Mouse (Mus musculus) MEL (cell line): ENCODE results near the gene Gsk3a. TPM values are rescaled to one million over a fixed set of nuclear protein-coding genes. Genes with fewer than 3 reads are reported as not detected.

ENCODE experiments used
- DNase-seq: peaks from one replicate; pipeline ENCODE4 v3.0.0; 2011; ENCODE audit warnings: low read depth, low spot score
- H3K27ac ChIP-seq: 2 replicates; pipeline ENCODE4 v1.5.1; 2012; ENCODE audit warnings: low read depth, mild to moderate bottlenecking, control low read depth, low read length, moderate library complexity; ENCODE audit not compliant: control insufficient read depth
- H3K27me3 ChIP-seq, 2 experiments: fragments of 150-350 bp in 1 of 2; sonication (generic) in 1 of 2; 2 replicates each; pipeline ENCODE4 v1.6.1; 2012; ENCODE audit warnings: low read length in 2 of 2, mild to moderate bottlenecking in 2 of 2, improper control_type of control experiment in 1 of 2, moderate library complexity in 1 of 2; ENCODE audit not compliant: insufficient read depth in 2 of 2, control insufficient read depth in 1 of 2
- H3K36me3 ChIP-seq, 2 experiments: 2 replicates each; pipeline ENCODE4 v1.6.1; 2012 to 2014; ENCODE audit warnings: low read length in 2 of 2, improper control_type of control experiment in 1 of 2, inconsistent platforms in 1 of 2, mild to moderate bottlenecking in 1 of 2; ENCODE audit not compliant: insufficient read depth in 2 of 2, control insufficient read depth in 1 of 2
- H3K4me1 ChIP-seq, 2 experiments: fragments of 150-350 bp in 1 of 2; sonication (generic) in 1 of 2; 2 replicates each; pipeline ENCODE4 v1.6.1; 2012; ENCODE audit warnings: low read length in 2 of 2, improper control_type of control experiment in 1 of 2, mild to moderate bottlenecking in 1 of 2; ENCODE audit not compliant: insufficient read depth in 2 of 2, control insufficient read depth in 1 of 2
- H3K4me3 ChIP-seq, 2 experiments: fragments of 150-350 bp in 1 of 2; sonication (generic) in 1 of 2; 2 replicates each; pipeline ENCODE4 v1.5.1; 2012; ENCODE audit warnings: low read depth in 2 of 2, low read length in 2 of 2, mild to moderate bottlenecking in 2 of 2, moderate library complexity in 2 of 2, control low read depth in 1 of 2, improper control_type of control experiment in 1 of 2; ENCODE audit not compliant: control insufficient read depth in 1 of 2, insufficient read depth in 1 of 2
- H3K79me2 ChIP-seq: 2 replicates; pipeline ENCODE4 v1.6.1; 2012; ENCODE audit warnings: mild to moderate bottlenecking, low read length, moderate library complexity; ENCODE audit not compliant: control insufficient read depth, poor library complexity, insufficient read depth
- H3K9ac ChIP-seq: 2 replicates; pipeline ENCODE4 v1.6.1; 2012; ENCODE audit warnings: low read depth, mild to moderate bottlenecking, control low read depth, low read length, moderate library complexity; ENCODE audit not compliant: control insufficient read depth, poor library complexity, severe bottlenecking
- H3K9me3 ChIP-seq: fragments of 150-350 bp; sonication (generic); replicated peaks from 2 replicates; pipeline ENCODE4 v1.6.1; 2012; ENCODE audit warnings: mild to moderate bottlenecking, low read length, improper control_type of control experiment, moderate library complexity; ENCODE audit not compliant: insufficient read depth
- BHLHE40 ChIP-seq: IDR thresholded peaks from 2 replicates; pipeline ENCODE4 v1.6.1; 2012; ENCODE audit warnings: low read depth, mild to moderate bottlenecking, inconsistent platforms, low read length, improper control_type of control experiment, borderline replicate concordance
- CHD1 ChIP-seq: IDR thresholded peaks from 2 replicates; pipeline ENCODE4 v1.6.1; 2012; ENCODE audit warnings: low read depth, mild to moderate bottlenecking, inconsistent platforms, low read length, improper control_type of control experiment
- CTCF ChIP-seq, 3 experiments: IDR thresholded peaks in 2 of 3; conservative IDR thresholded peaks in 1 of 3; 2 replicates each; pipeline ENCODE4 v1.5.1; 2011 to 2012; ENCODE audit warnings: low read length in 3 of 3, low read depth in 2 of 3, mild to moderate bottlenecking in 2 of 3, improper control_type of control experiment in 1 of 3, inconsistent platforms in 1 of 3, mixed read lengths in 1 of 3, moderate library complexity in 1 of 3; ENCODE audit not compliant: control insufficient read depth in 1 of 3, insufficient read depth in 1 of 3, poor library complexity in 1 of 3, severe bottlenecking in 1 of 3
- ELF1 ChIP-seq: IDR thresholded peaks from 2 replicates; pipeline ENCODE4 v1.6.1; 2014; ENCODE audit warnings: low read depth, mild to moderate bottlenecking, inconsistent platforms, low read length, improper control_type of control experiment, moderate library complexity
- EP300 ChIP-seq, 2 experiments: IDR thresholded peaks; 2 replicates each; pipeline ENCODE4 v1.6.1; 2011; ENCODE audit warnings: improper control_type of control experiment in 2 of 2, low read length in 2 of 2, low read depth in 1 of 2, mild to moderate bottlenecking in 1 of 2
- ETS1 ChIP-seq: IDR thresholded peaks from 2 replicates; pipeline ENCODE4 v1.6.1; 2012; ENCODE audit warnings: low read depth, mild to moderate bottlenecking, inconsistent platforms, low read length, improper control_type of control experiment, moderate library complexity
- GABPA ChIP-seq: IDR thresholded peaks from 2 replicates; pipeline ENCODE4 v1.6.1; 2012; ENCODE audit warnings: low read depth, mild to moderate bottlenecking, inconsistent platforms, low read length, improper control_type of control experiment, moderate library complexity
- GATA1 ChIP-seq: IDR thresholded peaks from 2 replicates; pipeline ENCODE4 v1.6.1; 2011; ENCODE audit warnings: low read depth, low read length, improper control_type of control experiment
- MAZ ChIP-seq: IDR thresholded peaks from 2 replicates; pipeline ENCODE4 v1.6.1; 2012; ENCODE audit warnings: low read depth, mild to moderate bottlenecking, inconsistent platforms, low read length, improper control_type of control experiment
- MXI1 ChIP-seq: IDR thresholded peaks from 2 replicates; pipeline ENCODE4 v1.6.1; 2011; ENCODE audit warnings: mild to moderate bottlenecking, low read depth, low read length, improper control_type of control experiment
- POLR2A ChIP-seq, 2 experiments: IDR thresholded peaks; 2 replicates each; pipeline ENCODE4 v1.6.1; 2011 to 2012; ENCODE audit warnings: low read length in 2 of 2, mild to moderate bottlenecking in 2 of 2, control low read depth in 1 of 2, improper control_type of control experiment in 1 of 2, low read depth in 1 of 2, moderate library complexity in 1 of 2; ENCODE audit not compliant: control insufficient read depth in 1 of 2, insufficient read depth in 1 of 2, poor library complexity in 1 of 2
- RCOR1 ChIP-seq: IDR thresholded peaks from 2 replicates; pipeline ENCODE4 v1.6.1; 2012; ENCODE audit warnings: low read depth, mild to moderate bottlenecking, inconsistent platforms, low read length, improper control_type of control experiment
- SIN3A ChIP-seq: IDR thresholded peaks from 2 replicates; pipeline ENCODE4 v1.6.1; 2012; ENCODE audit warnings: low read length, improper control_type of control experiment, inconsistent platforms
- SMC3 ChIP-seq: IDR thresholded peaks from 2 replicates; pipeline ENCODE4 v1.6.1; 2011; ENCODE audit warnings: low read depth, low read length, improper control_type of control experiment
- TAL1 ChIP-seq: IDR thresholded peaks from 2 replicates; pipeline ENCODE4 v1.6.1; 2012; ENCODE audit warnings: mild to moderate bottlenecking, inconsistent platforms, low read length, moderate library complexity, mixed read lengths
- TBP ChIP-seq: IDR thresholded peaks from 2 replicates; pipeline ENCODE4 v1.8.0; 2011; ENCODE audit warnings: low read depth, low read length, improper control_type of control experiment
- TCF12 ChIP-seq: IDR thresholded peaks from 2 replicates; pipeline ENCODE4 v1.6.1; 2014; ENCODE audit warnings: low read depth, mild to moderate bottlenecking, inconsistent platforms, low read length, improper control_type of control experiment, moderate library complexity
- USF1 ChIP-seq: IDR thresholded peaks from 2 replicates; pipeline ENCODE4 v1.6.1; 2014; ENCODE audit warnings: low read depth, mild to moderate bottlenecking, inconsistent platforms, low read length, improper control_type of control experiment, moderate library complexity
- ZC3H11A ChIP-seq: IDR thresholded peaks from 2 replicates; pipeline ENCODE4 v1.6.1; 2012; ENCODE audit warnings: low read depth, mild to moderate bottlenecking, inconsistent platforms, low read length, improper control_type of control experiment
- ZMIZ1 ChIP-seq: IDR thresholded peaks from 2 replicates; pipeline ENCODE4 v1.6.1; 2012; ENCODE audit warnings: low read depth, mild to moderate bottlenecking, inconsistent platforms, low read length, improper control_type of control experiment, moderate library complexity
- polyA plus RNA-seq, 2 experiments: library from polyadenylated mRNA; stranded (reverse) in 1 of 2; unstranded in 1 of 2; fragments of >175 nt in 1 of 2; fragments of >200 nt in 1 of 2; gene quantifications; 2 replicates each; pipeline versions ENCODE4 v1.2.1 to v1.2.4; 2012; ENCODE audit warnings: low replicate concordance in 2 of 2, low read depth in 1 of 2; ENCODE audit not compliant: insufficient read length in 2 of 2, insufficient read depth in 1 of 2, missing spikeins in 1 of 2
- total RNA-seq: library from RNA; depleted of rRNA; stranded (reverse); fragments of 300-350 nt; gene quantifications from 2 replicates; pipeline ENCODE4 v1.2.3, GENCODE M21; 2012

Gsk3a gene
- total and polyA plus RNA-seq, 3 experiments = 59.8 to 149 (median 86.6) TPM

DNA sequence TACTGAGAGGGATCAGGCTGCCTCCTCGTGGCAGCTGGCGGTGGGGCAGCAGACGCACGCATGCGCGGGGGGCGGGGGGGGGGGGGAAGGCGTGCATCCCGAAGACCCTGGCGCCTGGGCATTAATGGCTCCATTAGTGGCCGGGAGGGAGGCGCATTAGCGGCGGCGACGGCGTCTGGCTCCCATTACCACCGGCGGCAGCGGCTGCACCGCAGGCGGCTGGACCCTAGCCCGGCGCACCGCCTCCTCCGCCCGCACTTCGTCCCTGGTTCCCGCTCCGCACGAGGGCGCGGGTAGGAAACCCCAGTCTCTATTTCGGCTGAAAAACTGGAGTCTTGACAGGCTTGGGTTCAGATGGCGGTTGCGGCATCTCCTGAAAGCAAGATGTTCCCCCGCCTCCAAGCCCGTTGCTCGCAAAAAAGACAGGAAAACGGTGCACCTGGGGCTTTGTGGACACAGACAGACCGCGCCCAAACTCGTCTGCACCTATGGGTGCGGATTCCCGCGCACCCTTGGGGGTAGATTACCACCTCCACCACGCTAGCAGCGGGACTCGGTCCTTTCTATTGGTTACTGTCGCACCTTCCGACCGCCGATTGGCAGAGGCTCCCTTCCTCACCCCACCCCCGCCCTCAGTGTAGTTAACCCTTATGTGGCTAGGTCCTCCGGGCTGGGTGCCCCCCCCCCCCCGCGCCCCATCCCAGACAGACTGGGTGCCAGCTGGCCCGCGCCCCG lies 40.9 kb upstream of the Gsk3a start (continued):
- no peak; the same call in none of the 2 replicates for TF ChIP-seq TCF12
- no peak; the same call in 1 of the 2 replicates for TF ChIP-seq ETS1
- TF ChIP-seq ELF1 = no peak
- peak; percentile 96 for TF ChIP-seq MAZ
- peak; percentile 19 for TF ChIP-seq SIN3A
- no peak for TF ChIP-seq TAL1
- TF ChIP-seq GABPA = no peak
- no peak for TF ChIP-seq BHLHE40
- no peak for TF ChIP-seq USF1
- peak; percentile 90 for TF ChIP-seq TBP

DNA sequence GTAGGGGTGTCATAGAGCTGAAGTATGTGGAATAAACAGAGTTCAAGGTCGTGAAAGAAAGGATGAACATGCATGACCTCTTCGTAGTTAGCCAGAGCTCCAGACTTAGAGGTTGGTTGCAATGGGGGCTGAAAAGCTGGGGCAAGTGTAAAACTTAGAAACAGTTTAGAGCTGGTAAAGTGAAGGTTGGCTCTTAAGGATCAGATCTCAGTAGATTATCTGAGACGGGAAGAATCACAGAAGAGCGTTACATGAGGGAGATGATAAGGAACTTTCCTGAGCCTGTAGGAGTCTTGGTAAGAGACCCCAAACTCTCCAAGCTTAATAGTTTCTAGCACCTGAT lies 40.3 kb upstream of the Gsk3a start:
- Histone ChIP-seq H3K9ac (peak overlapping the region; percentile 71), H3K4me3 (peak overlapping the region; percentile 34), H3K27ac (peak overlapping the region; percentile 88), H3K36me3 (peaks cover 0 to 53% of the 10 kb centered on the region in 2 experiments; a peak in 2 of 4 replicates), H3K79me2 (peaks cover 21% of the 10 kb centered on the region), H3K9me3 (no peaks in the 10 kb centered on the region), H3K27me3 (no peaks in the 10 kb centered on the region), H3K4me1 (peaks cover 36 to 55% of the 10 kb centered on the region in 2 experiments)
- peak; percentile 57 for TF ChIP-seq RCOR1
- 0 out of 2 replicates have a peak, but pooled peaks have one; percentile 14 for TF ChIP-seq TBP
- peak; percentile 66 for TF ChIP-seq CHD1
- peak; percentile 53; the same call in 1 of the 2 replicates for TF ChIP-seq SMC3
- peak; percentile 60 for TF ChIP-seq ZC3H11A
- TF ChIP-seq TAL1 = no peak
- peak in 1 of 3 experiments; percentile 44; a peak in 2 of 6 replicates for TF ChIP-seq CTCF (IDR thresholded peaks at IDR 0.05 in 2 of 3, conservative IDR thresholded peaks at IDR 0.05 in 1 of 3; ENCODE audit: control insufficient read depth in 1 of 3, insufficient read depth in 1 of 3, low read depth in 2 of 3, low read length in 3 of 3, poor library complexity in 1 of 3, severe bottlenecking in 1 of 3)
- TF ChIP-seq GATA1 = peak; percentile 68; the same call in 1 of the 2 replicates
- no peak for TF ChIP-seq USF1
- TF ChIP-seq ZMIZ1 = 0 out of 2 replicates have a peak, but pooled peaks have one; percentile 39
- DNase-seq = no peak

DNA sequence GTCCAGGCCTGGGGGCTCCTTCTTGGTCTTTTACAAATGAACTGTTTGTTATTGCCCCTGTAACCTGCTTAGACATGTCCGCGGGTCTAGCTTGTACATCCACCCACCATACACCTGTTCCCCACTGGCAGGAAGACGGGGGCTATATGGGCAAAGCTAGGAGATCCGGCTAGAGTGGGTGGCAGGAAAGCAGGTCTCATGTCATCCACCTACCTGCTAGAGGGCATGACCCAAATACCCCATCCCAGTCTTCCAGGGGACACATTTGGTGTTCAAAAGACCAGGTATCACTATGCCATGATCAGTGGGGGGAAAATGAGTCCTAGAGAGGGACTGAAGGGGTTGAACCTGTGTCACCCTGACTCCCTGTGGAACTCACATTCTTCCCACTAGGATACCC lies 39.8 kb upstream of the Gsk3a start:
- DNase-seq = no peak
- Histone ChIP-seq H3K9me3 (no peaks in the 10 kb centered on the region), H3K4me1 (peaks cover 36 to 61% of the 10 kb centered on the region in 2 experiments), H3K36me3 (peaks cover 0 to 56% of the 10 kb centered on the region in 2 experiments; a peak in 2 of 4 replicates), H3K79me2 (peaks cover 22% of the 10 kb centered on the region), H3K9ac (peak overlapping the region; percentile 71), H3K4me3 (peak overlapping the region in 1 of 2 experiments; percentile 34; a peak in 2 of 4 replicates), H3K27me3 (no peaks in the 10 kb centered on the region), H3K27ac (peak overlapping the region; percentile 88)
- TF ChIP-seq EP300 (IDR thresholded peaks at IDR 0.05; ENCODE audit: low read depth in 1 of 2, low read length in 2 of 2) = no peak
- TF ChIP-seq USF1 = no peak
- TF ChIP-seq MXI1 = no peak
- no peak for TF ChIP-seq POLR2A (IDR thresholded peaks at IDR 0.05; ENCODE audit: control insufficient read depth in 1 of 2, insufficient read depth in 1 of 2, low read depth in 1 of 2, low read length in 2 of 2, poor library complexity in 1 of 2)
